Mouse (Mus musculus): ENCODE measurements around the gene Nans.

The Nans gene

DNA sequence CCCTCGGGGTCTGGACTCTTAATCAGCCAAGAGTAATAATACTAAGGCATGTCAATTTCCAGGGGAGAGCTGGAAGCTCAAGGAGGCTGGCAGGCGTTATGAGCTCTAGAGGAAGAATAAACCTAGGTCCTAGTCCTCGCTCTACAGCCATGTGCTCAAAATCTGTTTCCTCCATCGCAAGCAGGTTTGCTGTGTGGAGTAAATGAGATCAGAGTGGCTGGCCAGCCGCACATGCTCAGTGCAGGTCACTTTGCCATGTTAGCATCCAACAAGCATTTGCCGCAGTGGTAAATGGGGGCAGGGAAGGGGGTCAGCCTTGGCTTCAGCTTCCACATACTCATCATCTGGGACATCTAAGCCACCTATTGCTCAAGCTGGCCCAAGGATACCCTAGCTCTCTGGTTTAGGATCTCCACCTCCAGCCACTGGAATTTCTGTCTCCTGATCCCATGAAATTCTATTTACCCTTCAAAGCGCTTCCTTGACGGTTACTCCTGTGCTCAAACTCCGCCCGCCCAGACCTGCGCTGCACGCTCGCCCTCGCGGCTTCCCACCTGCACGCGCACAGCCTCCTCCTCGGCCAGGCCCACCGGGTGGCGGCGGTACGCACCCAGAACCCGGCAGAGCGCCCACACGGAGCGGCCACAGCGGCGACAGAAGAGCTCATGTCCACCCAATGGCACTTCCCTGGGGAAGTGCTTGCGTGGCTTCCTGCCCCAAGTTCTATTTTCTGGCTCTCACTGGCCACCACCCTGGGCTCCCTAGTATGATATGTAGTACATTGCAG is 45.1 kb downstream of the Nans start:
- no peak for DNase-seq

- DNase-seq, result no peak
These were observed 46.2 kb downstream of the Nans start for GRCm38 (mm10) chr4:46535094-46535830.

DNA sequence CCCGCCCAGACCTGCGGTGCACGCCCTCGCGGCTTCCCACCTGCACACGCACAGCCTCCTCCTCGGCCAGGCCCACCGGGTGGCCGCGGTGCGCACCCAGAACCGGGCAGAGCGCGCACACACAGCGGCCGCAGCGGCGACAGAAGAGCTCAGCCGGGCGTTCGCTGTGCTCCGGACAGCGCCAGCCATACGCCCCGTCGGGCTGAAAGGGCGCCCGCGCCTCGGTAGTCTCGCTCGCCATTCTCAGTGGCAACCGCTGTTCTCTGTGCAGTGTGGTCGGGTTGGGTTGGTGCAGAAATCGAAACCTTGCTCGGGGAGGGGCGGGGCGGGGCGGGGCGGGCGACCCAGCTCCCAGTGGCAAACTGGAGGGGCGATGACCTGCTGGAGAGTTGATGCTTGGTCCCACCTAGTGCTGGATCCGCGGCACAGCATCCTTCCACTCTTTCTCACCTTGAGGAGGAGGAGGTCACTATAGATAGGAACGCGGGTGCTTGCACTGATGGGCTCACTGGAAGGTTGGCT is 46.9 kb downstream of the Nans start, which contains the start of gene Trim14:
Gene Trim14 (minus strand): TSS at position 302 of the 522 bp plus-strand sequence.
- no peak for DNase-seq

DNA sequence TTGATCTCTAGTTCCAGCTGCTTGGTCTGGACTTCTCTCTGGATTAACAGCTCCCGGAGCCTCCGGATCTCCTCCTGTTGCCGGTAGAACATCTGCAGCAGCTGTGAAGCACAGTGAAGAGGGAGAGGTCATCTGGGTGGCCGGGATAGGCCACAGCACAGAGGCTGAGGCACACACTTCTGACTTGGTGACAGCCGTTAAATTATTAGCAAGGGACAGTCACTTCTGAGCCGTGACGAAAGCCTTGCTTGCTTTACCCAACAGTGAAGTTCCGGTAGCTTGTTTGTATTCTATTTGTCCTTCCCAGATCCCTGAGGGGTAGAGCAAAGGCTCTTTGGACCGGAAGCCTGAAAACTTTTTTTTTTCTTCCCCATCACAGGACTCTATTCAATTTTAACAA is 50.1 kb downstream of the Nans start:
- no peak for DNase-seq

DNA sequence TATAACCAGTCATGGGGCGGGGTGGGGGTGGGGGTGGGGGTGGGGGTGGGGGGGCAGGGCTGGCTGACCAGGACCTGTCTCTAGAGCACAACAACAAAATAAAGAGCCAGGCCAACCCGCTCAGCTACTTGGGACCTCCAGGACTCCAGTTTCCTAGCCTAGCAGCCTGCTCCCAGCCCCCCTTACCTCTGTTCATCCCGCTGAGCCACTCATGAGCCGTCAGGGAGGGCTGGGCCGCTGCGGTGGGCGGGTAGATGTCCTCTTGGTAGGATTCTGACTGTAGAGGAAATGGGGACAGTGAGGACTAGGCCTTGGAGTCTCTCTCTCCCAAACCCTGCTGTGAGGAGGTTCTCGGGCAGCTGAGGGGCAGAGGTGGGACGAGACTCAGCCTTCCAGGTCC is 52.7 kb downstream of the Nans start:
- no peak for DNase-seq

DNA sequence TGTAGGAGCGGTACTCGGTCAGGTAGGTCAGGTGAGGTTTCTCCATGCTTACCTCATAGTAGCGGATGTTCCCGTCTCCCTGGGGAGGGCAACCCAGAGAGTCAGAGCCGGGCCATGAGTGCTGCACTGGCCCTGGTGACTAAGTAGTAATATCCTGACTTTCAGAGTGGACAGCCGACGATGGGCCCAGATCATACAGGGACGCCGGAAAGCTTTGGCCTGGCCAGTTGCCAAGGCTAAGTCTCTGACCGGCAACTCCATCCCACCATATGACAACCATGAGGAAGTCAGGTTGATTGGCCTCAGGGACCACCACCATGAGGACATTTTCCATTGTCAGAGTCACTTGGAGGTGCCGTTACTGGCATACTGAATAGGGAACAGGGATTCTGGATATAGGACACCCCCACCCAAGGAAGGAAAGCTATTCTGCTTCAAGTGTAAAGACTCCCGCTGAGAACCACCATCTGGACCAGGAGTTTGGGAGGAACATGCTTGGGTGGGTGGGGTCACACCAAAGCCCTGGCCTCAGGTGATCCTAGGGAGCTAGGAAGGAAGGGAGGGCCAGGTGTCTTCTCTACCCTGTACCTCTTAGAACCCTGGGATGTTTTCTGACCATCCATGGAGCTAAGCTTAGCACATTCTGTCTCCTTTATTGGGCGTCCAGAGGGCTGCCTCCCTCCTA is 54.5 kb downstream of the Nans start:
- DNase-seq, result no peak

- no peak for DNase-seq
These were observed 55.3 kb downstream of the Nans start for GRCm38 (mm10) chr4:46544313-46544712.

DNA sequence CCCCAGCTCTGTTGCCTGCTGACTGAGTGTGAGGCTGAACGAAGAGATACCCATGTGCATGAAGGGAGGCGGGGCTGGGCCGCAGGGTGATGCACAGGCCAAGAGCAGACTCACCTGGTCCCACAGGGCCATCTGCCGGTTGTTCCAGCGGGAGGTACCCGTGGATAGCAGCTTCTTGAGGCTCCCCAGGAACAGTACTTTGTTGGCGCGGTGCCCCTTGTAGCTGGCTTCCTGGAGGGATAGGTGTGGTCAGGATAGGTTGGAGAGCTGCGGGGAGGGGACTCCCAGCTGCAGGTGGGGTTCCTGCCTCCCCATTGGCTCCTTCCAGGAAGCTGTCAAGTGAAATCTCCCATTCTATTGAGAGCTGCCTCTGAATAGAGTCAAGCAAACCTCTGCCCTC is 56.5 kb downstream of the Nans start:
- peak; percentile 18 for DNase-seq

DNA sequence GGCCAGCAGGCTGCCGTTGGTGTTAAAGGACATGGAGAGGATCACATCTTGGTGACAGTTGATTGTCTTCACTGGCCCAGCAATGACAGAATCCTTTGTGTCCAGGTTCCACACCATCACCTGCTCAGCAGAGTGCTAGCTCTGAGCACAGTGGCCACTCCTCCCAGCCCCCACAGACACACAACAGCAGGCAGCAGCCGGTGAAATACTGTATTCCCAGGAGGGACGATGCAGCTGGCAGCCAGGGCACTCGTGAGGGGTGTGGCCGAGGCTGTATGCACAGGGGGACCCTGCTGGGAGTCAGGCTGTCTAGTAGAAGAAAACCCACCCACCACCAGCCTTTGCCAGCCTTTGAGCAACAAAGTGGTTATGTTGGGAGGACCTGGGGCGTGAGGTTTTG is 57.7 kb downstream of the Nans start:
- DNase-seq, result no peak

- no peak for DNase-seq
These were observed 60.9 kb downstream of the Nans start for GRCm38 (mm10) chr4:46549979-46550378.

GRCm38 (mm10) chr4:46550406-46550805 is 61.4 kb downstream of the Nans start:
- DNase-seq, result no peak

Data from kidney, adult 11 months (tissue).